Mouse (Mus musculus): ENCODE data around the gene Adipoq. TPM values are rescaled to one million over a fixed set of nuclear protein-coding genes. Genes with fewer than 3 reads are reported as not detected.
"Not testable (repeated sequence)": the region's sequence is repeated elsewhere in the genome, so short reads cannot be mapped to it uniquely, and the experiment has no call there.

Gene Adipoq
- polyA plus RNA-seq, 1 experiment from 2014 or later = not detected

DNA sequence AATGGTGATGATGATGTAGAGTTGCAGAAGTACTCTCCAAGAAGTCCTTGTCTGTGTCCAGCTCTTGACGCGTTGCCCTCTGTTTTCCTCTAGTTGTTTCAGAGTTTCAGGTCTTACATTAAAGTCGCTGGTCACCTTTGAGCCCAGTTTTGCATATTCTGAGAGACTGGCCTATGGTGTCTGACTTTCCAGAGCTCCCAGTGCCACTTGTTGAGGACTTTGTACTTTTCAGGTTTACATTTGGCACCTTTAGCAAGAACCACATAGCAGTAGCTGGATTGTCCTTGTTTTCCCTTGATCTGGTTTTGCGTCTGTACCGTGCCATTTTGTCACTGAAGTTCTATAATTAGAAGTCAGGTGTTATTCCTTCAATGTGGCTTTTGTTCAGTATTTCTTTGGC is 27.6 kb downstream of the Adipoq start:
- WGBS = 94% methylated on average over 5 of the region's 5 CpGs
- Histone ChIP-seq H3K4me1 (no peaks in the 10 kb centered on the region), H3K27ac (replicated peaks) (no peak overlapping the region), H3K9me3 (no peaks in the 10 kb centered on the region), H3K4me2 (replicated peaks) (no peak overlapping the region), H3K36me3 (no peaks in the 10 kb centered on the region), H3K9ac (replicated peaks) (no peak overlapping the region), H3K27me3 (no peaks in the 10 kb centered on the region), H3K4me3 (no peak overlapping the region)
- no peak for ATAC-seq (replicated peaks)

DNA sequence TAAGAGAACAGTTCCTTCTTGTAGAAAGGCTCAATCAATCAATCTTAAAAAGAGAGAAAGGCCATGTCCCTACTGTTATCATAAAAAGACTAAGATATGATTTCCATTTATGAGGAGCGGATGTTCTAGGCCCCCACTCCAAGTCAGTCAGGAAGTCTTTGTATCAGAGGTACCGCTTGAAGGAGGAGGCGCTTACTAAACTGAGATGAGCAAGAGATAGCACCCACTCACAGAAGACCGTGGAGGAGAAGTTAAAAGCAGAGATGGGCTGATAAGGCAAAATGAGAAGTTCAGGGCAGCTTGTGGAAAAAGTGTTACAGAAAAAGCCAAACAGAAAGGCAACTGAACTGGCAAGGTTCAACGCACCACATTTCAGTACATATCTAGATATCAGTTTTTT is 28.5 kb downstream of the Adipoq start:
- no peaks in the 10 kb centered on the region for H3K36me3 ChIP-seq
- no peak overlapping the region for H3K4me3 ChIP-seq
- WGBS = 96% methylated on average over 5 of the region's 5 CpGs
- H3K27ac ChIP-seq (replicated peaks) = no peak overlapping the region
- H3K4me1 ChIP-seq = no peaks in the 10 kb centered on the region
- no peaks in the 10 kb centered on the region for H3K9me3 ChIP-seq
- no peak for ATAC-seq (replicated peaks)
- no peak overlapping the region for H3K4me2 ChIP-seq (replicated peaks)
- no peaks in the 10 kb centered on the region for H3K27me3 ChIP-seq
- no peak overlapping the region for H3K9ac ChIP-seq (replicated peaks)

- no peak overlapping the region for H3K4me3 ChIP-seq
- no peaks in the 10 kb centered on the region for H3K36me3 ChIP-seq
- no peak overlapping the region for H3K4me2 ChIP-seq (replicated peaks)
- 70% methylated on average over 3 of the region's 3 CpGs for WGBS
- no peak for ATAC-seq (replicated peaks)
- no peak overlapping the region for H3K9ac ChIP-seq (replicated peaks)
- H3K27me3 ChIP-seq = no peaks in the 10 kb centered on the region
- no peaks in the 10 kb centered on the region for H3K4me1 ChIP-seq
- H3K27ac ChIP-seq (replicated peaks) = no peak overlapping the region
- H3K9me3 ChIP-seq = no peaks in the 10 kb centered on the region
These were observed 29.6 kb downstream of the Adipoq start for GRCm38 (mm10) chr16:23175956-23176355.

- H3K27ac ChIP-seq (replicated peaks) = no peak overlapping the region
- no peak overlapping the region for H3K4me2 ChIP-seq (replicated peaks)
- H3K9ac ChIP-seq (replicated peaks) = no peak overlapping the region
- H3K36me3 ChIP-seq = no peaks in the 10 kb centered on the region
- no peak overlapping the region for H3K4me3 ChIP-seq
- no peaks in the 10 kb centered on the region for H3K4me1 ChIP-seq
- H3K27me3 ChIP-seq = no peaks in the 10 kb centered on the region
- 94% methylated on average over 2 of the region's 2 CpGs for WGBS
- ATAC-seq (replicated peaks) = no peak
- H3K9me3 ChIP-seq = no peaks in the 10 kb centered on the region
These were observed 31.5 kb downstream of the Adipoq start for GRCm38 (mm10) chr16:23177856-23178255.

DNA sequence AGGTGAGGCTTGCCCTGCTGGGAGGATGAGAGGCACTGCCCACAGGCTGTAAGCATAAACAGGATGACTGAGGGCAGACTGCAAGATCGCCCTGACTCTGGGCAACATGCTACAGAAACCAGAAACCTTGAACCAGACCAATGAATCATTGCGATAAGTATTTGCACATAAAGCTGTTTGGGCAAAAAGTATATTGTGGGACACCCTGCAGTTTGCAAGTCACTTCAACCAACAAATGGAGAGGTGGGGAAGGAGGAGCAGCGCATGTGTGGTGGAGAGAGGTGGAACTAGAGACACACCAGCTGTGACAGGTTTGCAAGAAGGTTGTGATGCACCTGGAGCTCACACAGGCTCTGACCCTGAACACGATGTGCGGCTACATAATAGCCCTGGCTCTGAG is 32.5 kb downstream of the Adipoq start:
- Histone ChIP-seq H3K4me1 (no peaks in the 10 kb centered on the region), H3K4me2 (replicated peaks) (no peak overlapping the region), H3K9ac (replicated peaks) (no peak overlapping the region), H3K27me3 (no peaks in the 10 kb centered on the region), H3K36me3 (no peaks in the 10 kb centered on the region), H3K9me3 (no peaks in the 10 kb centered on the region), H3K4me3 (no peak overlapping the region), H3K27ac (replicated peaks) (no peak overlapping the region)
- 93% methylated on average over 5 of the region's 5 CpGs for WGBS
- no peak for ATAC-seq (replicated peaks)

- H3K4me3 ChIP-seq; H3K4me1 ChIP-seq; H3K27me3 ChIP-seq; H3K27ac ChIP-seq (replicated peaks); H3K36me3 ChIP-seq; ATAC-seq (replicated peaks); H3K9ac ChIP-seq (replicated peaks); H3K4me2 ChIP-seq (replicated peaks); H3K9me3 ChIP-seq: not testable (repeated sequence)
- 94% methylated on average over 18 of the region's 18 CpGs for WGBS
These were observed 33.1 kb downstream of the Adipoq start for GRCm38 (mm10) chr16:23179436-23179835.

GRCm38 (mm10) chr16:23181054-23181453 is 34.7 kb downstream of the Adipoq start:
- no peaks in the 10 kb centered on the region for H3K4me1 ChIP-seq
- no peak overlapping the region for H3K4me3 ChIP-seq
- WGBS = 86% methylated on average over 4 of the region's 4 CpGs
- no peaks in the 10 kb centered on the region for H3K36me3 ChIP-seq
- no peak overlapping the region for H3K9ac ChIP-seq (replicated peaks)
- ATAC-seq (replicated peaks) = no peak
- no peaks in the 10 kb centered on the region for H3K9me3 ChIP-seq
- no peak overlapping the region for H3K4me2 ChIP-seq (replicated peaks)
- H3K27me3 ChIP-seq = no peaks in the 10 kb centered on the region
- no peak overlapping the region for H3K27ac ChIP-seq (replicated peaks)

DNA sequence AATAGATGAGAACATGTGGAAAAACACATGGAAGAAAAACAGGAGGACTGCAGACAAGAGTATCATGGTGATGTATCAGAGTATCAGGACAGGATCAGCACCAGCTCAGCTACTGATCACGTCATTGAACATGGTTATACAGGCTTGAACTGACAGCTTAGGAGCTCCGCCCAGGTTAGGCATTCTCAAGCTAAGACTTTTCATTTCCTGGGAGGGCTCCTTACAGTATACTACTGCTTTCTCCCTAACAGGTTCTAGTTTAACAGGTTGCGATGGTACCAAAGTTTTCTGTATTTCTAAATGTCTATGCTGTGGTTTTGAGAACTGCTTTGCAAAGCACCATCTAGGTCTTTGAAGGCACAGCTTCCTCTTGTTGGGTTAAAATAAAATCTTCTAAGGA is 35.2 kb downstream of the Adipoq start:
- Histone ChIP-seq H3K27me3 (no peaks in the 10 kb centered on the region), H3K27ac (replicated peaks) (no peak overlapping the region), H3K4me3 (no peak overlapping the region), H3K4me2 (replicated peaks) (no peak overlapping the region), H3K36me3 (no peaks in the 10 kb centered on the region), H3K4me1 (no peaks in the 10 kb centered on the region), H3K9ac (replicated peaks) (no peak overlapping the region), H3K9me3 (no peaks in the 10 kb centered on the region)
- WGBS = 81% methylated on average over 3 of the region's 3 CpGs
- ATAC-seq (replicated peaks) = no peak

- Histone ChIP-seq H3K27ac (replicated peaks) (no peak overlapping the region), H3K9ac (replicated peaks) (no peak overlapping the region), H3K9me3 (no peaks in the 10 kb centered on the region), H3K27me3 (no peaks in the 10 kb centered on the region), H3K4me1 (no peaks in the 10 kb centered on the region), H3K4me2 (replicated peaks) (no peak overlapping the region), H3K4me3 (no peak overlapping the region), H3K36me3 (no peaks in the 10 kb centered on the region)
- ATAC-seq (replicated peaks) = no peak
- WGBS = 84% methylated on average over 1 of the region's 1 CpGs
These were observed 35.7 kb downstream of the Adipoq start for GRCm38 (mm10) chr16:23181942-23182597.

DNA sequence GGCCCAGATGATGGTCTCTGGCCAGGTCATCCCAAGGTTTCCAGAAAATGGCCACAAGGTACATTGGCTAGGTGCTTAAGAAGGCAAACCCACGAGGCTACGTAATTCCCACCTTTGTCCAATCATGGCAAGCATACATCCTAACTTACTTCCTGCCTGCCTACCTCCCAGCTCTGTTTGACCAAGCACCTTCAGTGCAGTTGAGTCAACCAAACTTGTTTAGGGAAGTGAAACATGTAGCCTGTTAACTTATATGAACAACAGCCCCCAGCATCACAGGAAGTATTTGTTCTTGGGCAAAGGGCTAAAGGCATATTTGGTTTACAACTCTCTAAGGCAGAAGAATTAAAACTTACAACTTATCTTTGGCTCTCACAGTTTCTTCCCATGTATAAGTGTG is 39.5 kb downstream of the Adipoq start:
- no peak overlapping the region for H3K4me2 ChIP-seq (replicated peaks)
- 82% methylated on average over 2 of the region's 2 CpGs for WGBS
- ATAC-seq (replicated peaks) = no peak
- no peak overlapping the region for H3K4me3 ChIP-seq
- no peak overlapping the region for H3K9ac ChIP-seq (replicated peaks)
- H3K9me3 ChIP-seq = no peaks in the 10 kb centered on the region
- no peak overlapping the region for H3K27ac ChIP-seq (replicated peaks)
- no peaks in the 10 kb centered on the region for H3K27me3 ChIP-seq
- H3K36me3 ChIP-seq = no peaks in the 10 kb centered on the region
- H3K4me1 ChIP-seq = no peaks in the 10 kb centered on the region

DNA sequence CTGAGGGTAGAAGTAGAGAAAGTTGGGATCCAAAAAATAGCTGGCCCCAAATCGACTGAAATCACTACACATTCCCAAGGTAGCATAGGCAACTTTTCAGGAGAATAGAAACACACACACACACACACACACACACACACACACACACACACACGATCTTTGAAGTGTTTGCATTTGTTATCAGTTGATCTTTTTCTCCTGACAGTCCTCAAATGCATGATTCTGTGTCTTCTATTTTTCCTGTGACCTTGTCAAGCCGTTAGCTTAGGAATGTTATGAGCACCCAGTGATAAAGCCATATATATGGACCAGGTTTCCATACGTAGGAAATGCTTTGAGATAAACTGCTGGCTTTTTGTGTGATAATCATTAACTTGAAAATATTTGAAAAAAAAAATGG is 40.1 kb downstream of the Adipoq start:
- 81% methylated on average over 4 of the region's 4 CpGs for WGBS
- H3K9me3 ChIP-seq = no peaks in the 10 kb centered on the region
- no peaks in the 10 kb centered on the region for H3K4me1 ChIP-seq
- no peak overlapping the region for H3K9ac ChIP-seq (replicated peaks)
- no peak overlapping the region for H3K4me3 ChIP-seq
- no peaks in the 10 kb centered on the region for H3K27me3 ChIP-seq
- ATAC-seq (replicated peaks) = no peak
- no peak overlapping the region for H3K4me2 ChIP-seq (replicated peaks)
- H3K27ac ChIP-seq (replicated peaks) = no peak overlapping the region
- H3K36me3 ChIP-seq = no peaks in the 10 kb centered on the region

GRCm38 (mm10) chr16:23187983-23188382 is 41.6 kb downstream of the Adipoq start:
- WGBS = 92% methylated on average over 7 of the region's 7 CpGs
- no peak overlapping the region for H3K4me2 ChIP-seq (replicated peaks)
- H3K9ac ChIP-seq (replicated peaks) = no peak overlapping the region
- no peaks in the 10 kb centered on the region for H3K9me3 ChIP-seq
- no peak overlapping the region for H3K4me3 ChIP-seq
- H3K27ac ChIP-seq (replicated peaks) = no peak overlapping the region
- no peak for ATAC-seq (replicated peaks)
- H3K27me3 ChIP-seq = no peaks in the 10 kb centered on the region
- H3K36me3 ChIP-seq = no peaks in the 10 kb centered on the region
- no peaks in the 10 kb centered on the region for H3K4me1 ChIP-seq

GRCm38 (mm10) chr16:23189612-23190011 is 43.3 kb downstream of the Adipoq start:
- Histone ChIP-seq H3K27me3 (no peaks in the 10 kb centered on the region), H3K27ac (replicated peaks) (no peak overlapping the region), H3K9me3 (no peaks in the 10 kb centered on the region), H3K36me3 (no peaks in the 10 kb centered on the region), H3K4me3 (no peak overlapping the region), H3K9ac (replicated peaks) (no peak overlapping the region), H3K4me1 (no peaks in the 10 kb centered on the region), H3K4me2 (replicated peaks) (no peak overlapping the region)
- WGBS = 76% methylated on average over 1 of the region's 1 CpGs
- no peak for ATAC-seq (replicated peaks)
